Mouse (Mus musculus): ENCODE measurements at regions not wholly inside any gene's neighbourhood (a gene's known extent, or its start where the extent isn't known, plus 50 kb on each side); places are given as distances from the start of the nearest gene placed in this dataset.

- in situ Hi-C loops (cut with MboI, MseI), result no loop called here
These were observed 54.3 kb upstream of the Spry2 start for GRCm38 (mm10) chr14:105950924-105951323.

GRCm38 (mm10) chr14:105955082-105955481, 58.5 kb upstream of the Spry2 start:
- in situ Hi-C loops (cut with MboI, MseI), result no loop called here

GRCm38 (mm10) chr14:105956796-105957195, 60.2 kb upstream of the Spry2 start:
- in situ Hi-C loops (cut with MboI, MseI), result no loop called here

GRCm38 (mm10) chr14:105958005-105958404, 61.4 kb upstream of the Spry2 start:
- in situ Hi-C loops (cut with MboI, MseI), result no loop called here

GRCm38 (mm10) chr14:105979544-105980323, 83.1 kb upstream of the Spry2 start:
- in situ Hi-C loops (cut with MboI, MseI), result no loop called here

- in situ Hi-C loops (cut with MboI, MseI), result no loop called here
These were observed 83.7 kb upstream of the Spry2 start for GRCm38 (mm10) chr14:105980324-105980680.

- in situ Hi-C loops (cut with MboI, MseI), result no loop called here
These were observed 90.8 kb upstream of the Spry2 start for GRCm38 (mm10) chr14:105987341-105987882.

GRCm38 (mm10) chr14:105988738-105989137, 92.1 kb upstream of the Spry2 start:
- in situ Hi-C loops (cut with MboI, MseI), result no loop called here

- in situ Hi-C loops (cut with MboI, MseI), result loop anchor here (5.0 to 10.0 kb wide), 3 partner anchors 51 to 1338 kb away; no protein-coding TSS in a partner anchor
These were observed 96.5 kb upstream of the Spry2 start for GRCm38 (mm10) chr14:105993124-105993523.

- in situ Hi-C loops (cut with MboI, MseI), result loop anchor here in 1 of 2 experiments (10.0 kb wide), 1 partner anchor 1345 kb away; no protein-coding TSS in a partner anchor
These were observed 103.2 kb upstream of the Spry2 start for GRCm38 (mm10) chr14:105999801-106000200.

- in situ Hi-C loops (cut with MboI, MseI), result no loop called here
These were observed 98.2 kb upstream of the Trim52 start for GRCm38 (mm10) chr14:106007769-106008168.

- in situ Hi-C loops (cut with MboI, MseI), result no loop called here
These were observed 97.0 kb upstream of the Trim52 start for GRCm38 (mm10) chr14:106008951-106009350.

- in situ Hi-C loops (cut with MboI, MseI), result no loop called here
These were observed 95.0 kb upstream of the Trim52 start for GRCm38 (mm10) chr14:106010961-106011360.

- in situ Hi-C loops (cut with MboI, MseI), result no loop called here
These were observed 94.0 kb upstream of the Trim52 start for GRCm38 (mm10) chr14:106011991-106012427.

GRCm38 (mm10) chr14:106022806-106023205, 83.2 kb upstream of the Trim52 start:
- in situ Hi-C loops (cut with MboI, MseI), result no loop called here

GRCm38 (mm10) chr14:106026815-106027214, 79.2 kb upstream of the Trim52 start:
- in situ Hi-C loops (cut with MboI, MseI), result no loop called here

- in situ Hi-C loops (cut with MboI, MseI), result no loop called here
These were observed 78.3 kb upstream of the Trim52 start for GRCm38 (mm10) chr14:106027686-106028085.

GRCm38 (mm10) chr14:106031094-106031493, 74.9 kb upstream of the Trim52 start:
- in situ Hi-C loops (cut with MboI, MseI), result no loop called here

- in situ Hi-C loops (cut with MboI, MseI), result no loop called here
These were observed 72.2 kb upstream of the Trim52 start for GRCm38 (mm10) chr14:106033793-106034192.

GRCm38 (mm10) chr14:106034933-106035665, 70.9 kb upstream of the Trim52 start:
- in situ Hi-C loops (cut with MboI, MseI), result no loop called here

- in situ Hi-C loops (cut with MboI, MseI), result no loop called here
These were observed 61.7 kb upstream of the Trim52 start for GRCm38 (mm10) chr14:106044274-106044673.

- in situ Hi-C loops (cut with MboI, MseI), result no loop called here
These were observed 55.8 kb upstream of the Trim52 start for GRCm38 (mm10) chr14:106050231-106050630.

All from T-helper 17 cell (primary cell).